Mouse (Mus musculus): Measurements from ENCODE around the gene Foxn3.

DNA sequence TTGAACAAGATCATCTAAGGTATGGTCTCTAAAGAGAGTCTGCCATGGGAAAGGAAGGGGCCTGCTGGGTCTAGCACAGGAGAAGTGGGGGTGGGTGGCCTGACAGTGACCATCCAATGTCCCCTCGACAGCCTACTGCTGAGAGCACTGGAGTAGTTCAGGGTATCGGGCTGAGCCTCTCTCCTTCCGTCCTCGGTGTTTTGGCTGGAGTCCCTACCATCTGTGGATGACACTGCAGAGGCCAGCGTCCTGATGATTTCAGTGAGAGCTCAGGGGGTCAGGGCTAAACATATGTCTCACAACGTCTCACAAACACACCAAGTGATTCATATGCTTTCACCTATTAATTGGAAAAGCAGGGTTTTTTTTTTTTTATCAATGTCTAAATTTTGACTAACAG is 199.2 kb downstream of the Foxn3 start:
- no peak for TF ChIP-seq POLR2A (IDR thresholded peaks at IDR 0.05; ENCODE audit: extremely low read depth, insufficient read depth, low read length)
- TF ChIP-seq CTCF (IDR thresholded peaks at IDR 0.05; ENCODE audit: low read depth, low read length) = no peak

Measured in liver, adult 2 months (tissue).